Mouse (Mus musculus) embryonic facial prominence, embryonic 14.5 days (tissue): ENCODE data around the gene Foxp1. TPM values are rescaled to one million over a fixed set of nuclear protein-coding genes. Genes with fewer than 3 reads are reported as not detected.

Experiments used
- ATAC-seq: fragments of 200-750 bp; cut with Nextera tagmentation; 2 replicates; pipeline ENCODE4 v1.8.0; 2017; ENCODE audit warnings: low read depth, moderate number of reproducible peaks, moderate TSS enrichment
- DNase-seq: peaks from one replicate; pipeline ENCODE4 v3.0.0-alpha.2; 2015; ENCODE audit warnings: low spot score
- H3K27ac ChIP-seq: fragments of 300-500 bp; sonication (generic); replicated peaks from 2 replicates; pipeline ENCODE4 v1.5.1; 2014; ENCODE audit warnings: low read depth, mild to moderate bottlenecking, low read length, moderate library complexity
- H3K27me3 ChIP-seq: fragments of 300-500 bp; sonication (generic); replicated peaks from 2 replicates; pipeline ENCODE4 v1.6.1; 2014; ENCODE audit warnings: low read length; ENCODE audit not compliant: control insufficient read depth, insufficient read depth
- H3K36me3 ChIP-seq: fragments of 300-500 bp; sonication (generic); 2 replicates; pipeline ENCODE4 v1.6.1; 2014; ENCODE audit warnings: low read length, mixed read lengths; ENCODE audit not compliant: control insufficient read depth, insufficient read depth
- H3K4me1 ChIP-seq: fragments of 300-500 bp; sonication (generic); 2 replicates; pipeline ENCODE4 v1.6.1; 2014; ENCODE audit warnings: antibody characterized with exemption, low read length; ENCODE audit not compliant: control insufficient read depth, insufficient read depth
- H3K4me2 ChIP-seq: fragments of 300-500 bp; sonication (generic); 2 replicates; pipeline ENCODE4 v1.6.1; 2014; ENCODE audit warnings: low read depth, mild to moderate bottlenecking, low read length, moderate library complexity, mixed read lengths
- H3K4me3 ChIP-seq: fragments of 300-500 bp; sonication (generic); 2 replicates; pipeline ENCODE4 v1.5.1; 2014; ENCODE audit warnings: low read depth, mild to moderate bottlenecking, low read length
- H3K9ac ChIP-seq: fragments of 300-500 bp; sonication (generic); 2 replicates; pipeline ENCODE4 v1.6.1; 2014; ENCODE audit warnings: low read depth, mild to moderate bottlenecking, low read length, moderate library complexity, mixed read lengths
- H3K9me3 ChIP-seq: fragments of 300-500 bp; sonication (generic); 2 replicates; pipeline ENCODE4 v1.6.1; 2016; ENCODE audit warnings: low read length; ENCODE audit not compliant: control insufficient read depth
- WGBS: fragments of 180-500 bp; shearing (Covaris S2); extraction: QIAGEN DNeasy Blood & Tissue Kit; methylation state at CpG from one replicate; pipeline ENCODE4 v1.1.7; 2014; 5-methylcytosine and 5-hydroxymethylcytosine counted together
- polyA plus RNA-seq: library from polyadenylated mRNA; unstranded; fragments of >200 nt; fragmentation: Nextera tagmentation; extraction: Ambion mirVana; gene quantifications from 2 replicates; pipeline ENCODE4 v1.2.1, GENCODE M21; 2014

The Foxp1 gene
- polyA plus RNA-seq, 1 experiment from 2014 or later = 80.1 TPM

- Histone ChIP-seq H3K4me2 (no peak overlapping the region), H3K4me3 (no peak overlapping the region), H3K4me1 (peaks cover 23% of the 10 kb centered on the region), H3K27me3 (no peaks in the 10 kb centered on the region), H3K9ac (no peak overlapping the region), H3K9me3 (no peaks in the 10 kb centered on the region), H3K36me3 (peaks cover 14% of the 10 kb centered on the region), H3K27ac (no peak overlapping the region)
- ATAC-seq (no peak), DNase-seq (no peak)
- WGBS = 92% methylated on average over 5 of the region's 5 CpGs
Measured at GRCm38 (mm10) chr6:98954439-98954838, 568.1 kb downstream of the Foxp1 start.

- Histone ChIP-seq H3K4me3 (no peak overlapping the region), H3K27me3 (no peaks in the 10 kb centered on the region), H3K4me2 (peak overlapping the region; percentile 7), H3K36me3 (peaks cover 14% of the 10 kb centered on the region), H3K9ac (no peak overlapping the region), H3K27ac (peak overlapping the region; percentile 92), H3K9me3 (no peaks in the 10 kb centered on the region), H3K4me1 (peaks cover 51% of the 10 kb centered on the region)
- peak; percentile 78 for DNase-seq
- 13% methylated on average over 6 of the region's 6 CpGs for WGBS
- ATAC-seq = peak; percentile 75
Measured at GRCm38 (mm10) chr6:98949703-98950191, 572.8 kb downstream of the Foxp1 start.

GRCm38 (mm10) chr6:98949286-98949685 lies 573.2 kb downstream of the Foxp1 start:
- Histone ChIP-seq H3K4me1 (peaks cover 51% of the 10 kb centered on the region), H3K27me3 (no peaks in the 10 kb centered on the region), H3K27ac (peak overlapping the region; percentile 92), H3K4me3 (no peak overlapping the region), H3K9me3 (no peaks in the 10 kb centered on the region), H3K4me2 (peak overlapping the region; percentile 7), H3K9ac (no peak overlapping the region), H3K36me3 (peaks cover 10% of the 10 kb centered on the region)
- WGBS = 34% methylated on average over 7 of the region's 7 CpGs
- ATAC-seq (no peak), DNase-seq (peak; percentile 92)

- H3K4me1 ChIP-seq = peaks cover 51% of the 10 kb centered on the region
Measured at GRCm38 (mm10) chr6:98948153-98949141, 574.1 kb downstream of the Foxp1 start.

GRCm38 (mm10) chr6:98947486-98948152 lies 574.9 kb downstream of the Foxp1 start:
- H3K4me1 ChIP-seq = peaks cover 51% of the 10 kb centered on the region
- peaks cover 14% of the 10 kb centered on the region; the same call in 1 of the 2 replicates for H3K36me3 ChIP-seq
- DNase-seq (peak; percentile 65), ATAC-seq (0 out of 2 replicates have a peak, but pooled peaks have one; percentile 28)
- H3K9ac ChIP-seq = no peak overlapping the region
- no peaks in the 10 kb centered on the region for H3K27me3 ChIP-seq
- no peak overlapping the region for H3K27ac ChIP-seq
- H3K4me2 ChIP-seq = no peak overlapping the region
- H3K4me3 ChIP-seq = no peak overlapping the region
- no peaks in the 10 kb centered on the region for H3K9me3 ChIP-seq
- WGBS = 63% methylated on average over 11 of the region's 11 CpGs

More at GRCm38 (mm10) chr6:98948153-98949141, 574.1 kb downstream of the Foxp1 start:
- peak; percentile 46 for DNase-seq
- Histone ChIP-seq H3K4me2 (no peak overlapping the region), H3K9ac (no peak overlapping the region), H3K27ac (peak overlapping the region; percentile 92), H3K9me3 (no peaks in the 10 kb centered on the region), H3K36me3 (peaks cover 9% of the 10 kb centered on the region), H3K4me3 (no peak overlapping the region), H3K27me3 (no peaks in the 10 kb centered on the region)
- WGBS = 70% methylated on average over 21 of the region's 21 CpGs
- ATAC-seq = no peak

GRCm38 (mm10) chr6:98946731-98947130 lies 575.8 kb downstream of the Foxp1 start:
- WGBS = 79% methylated on average over 4 of the region's 4 CpGs
- no peak for DNase-seq
- Histone ChIP-seq H3K4me1 (peaks cover 51% of the 10 kb centered on the region), H3K9me3 (no peaks in the 10 kb centered on the region), H3K9ac (no peak overlapping the region), H3K27ac (no peak overlapping the region), H3K4me3 (no peak overlapping the region), H3K27me3 (no peaks in the 10 kb centered on the region), H3K4me2 (no peak overlapping the region), H3K36me3 (peaks cover 19% of the 10 kb centered on the region; the same call in 1 of the 2 replicates)
- no peak for ATAC-seq

- Histone ChIP-seq H3K36me3 (peaks cover 27% of the 10 kb centered on the region; the same call in 1 of the 2 replicates), H3K4me2 (0 out of 2 replicates have a peak overlapping the region, but pooled peaks have one; percentile 2), H3K9me3 (no peaks in the 10 kb centered on the region), H3K9ac (no peak overlapping the region), H3K4me3 (no peak overlapping the region), H3K4me1 (peaks cover 45% of the 10 kb centered on the region), H3K27me3 (no peaks in the 10 kb centered on the region), H3K27ac (peak overlapping the region; percentile 52)
- WGBS = 60% methylated on average over 21 of the region's 21 CpGs
- ATAC-seq = peak; percentile 81
- peak; percentile 77 for DNase-seq
Measured at GRCm38 (mm10) chr6:98945496-98946412, 576.8 kb downstream of the Foxp1 start.

- no peaks in the 10 kb centered on the region for H3K4me1 ChIP-seq
- H3K4me3 ChIP-seq = no peak overlapping the region
- no peak for DNase-seq
- peaks cover 73% of the 10 kb centered on the region for H3K36me3 ChIP-seq
- no peak overlapping the region for H3K9ac ChIP-seq
- 84% methylated on average over 8 of the region's 8 CpGs for WGBS
- H3K9me3 ChIP-seq = no peaks in the 10 kb centered on the region
- no peaks in the 10 kb centered on the region for H3K27me3 ChIP-seq
- H3K27ac ChIP-seq = no peak overlapping the region
- ATAC-seq = no peak
- no peak overlapping the region for H3K4me2 ChIP-seq
Measured at GRCm38 (mm10) chr6:98938348-98938747, 584.2 kb downstream of the Foxp1 start.
